Mouse (Mus musculus) ZHBTc4 (cell line): ENCODE results near the gene Ncoa4.
"Not testable (repeated sequence)": the region's sequence is repeated elsewhere in the genome, so short reads cannot be mapped to it uniquely, and the experiment has no call there.

Source experiments
- DNase-seq: peaks from one replicate; pipeline ENCODE4 v3.0.0-alpha.2; 2011; ENCODE audit warnings: low read depth, low spot score

Ncoa4 gene

DNA sequence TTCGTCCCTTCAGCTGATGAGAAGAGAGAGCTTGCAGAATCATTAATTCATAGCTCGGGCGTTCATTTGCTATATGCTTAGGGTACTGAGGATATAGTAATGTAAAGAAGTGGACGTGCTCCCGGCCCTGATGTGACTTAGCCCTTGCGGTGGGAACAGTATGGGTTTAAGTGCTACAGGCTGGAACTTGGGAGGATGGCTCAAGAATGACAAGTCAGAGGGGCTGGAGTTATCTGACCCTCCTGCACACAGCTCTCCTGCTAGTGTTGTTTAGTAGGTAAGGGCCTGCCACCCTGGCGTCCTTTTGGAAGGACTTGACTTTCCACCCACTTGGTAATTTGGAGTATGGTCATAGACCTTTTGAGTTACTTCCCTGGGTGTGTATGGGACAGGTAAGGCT, 898 bp downstream of the Ncoa4 start:
- DNase-seq, result no peak

DNA sequence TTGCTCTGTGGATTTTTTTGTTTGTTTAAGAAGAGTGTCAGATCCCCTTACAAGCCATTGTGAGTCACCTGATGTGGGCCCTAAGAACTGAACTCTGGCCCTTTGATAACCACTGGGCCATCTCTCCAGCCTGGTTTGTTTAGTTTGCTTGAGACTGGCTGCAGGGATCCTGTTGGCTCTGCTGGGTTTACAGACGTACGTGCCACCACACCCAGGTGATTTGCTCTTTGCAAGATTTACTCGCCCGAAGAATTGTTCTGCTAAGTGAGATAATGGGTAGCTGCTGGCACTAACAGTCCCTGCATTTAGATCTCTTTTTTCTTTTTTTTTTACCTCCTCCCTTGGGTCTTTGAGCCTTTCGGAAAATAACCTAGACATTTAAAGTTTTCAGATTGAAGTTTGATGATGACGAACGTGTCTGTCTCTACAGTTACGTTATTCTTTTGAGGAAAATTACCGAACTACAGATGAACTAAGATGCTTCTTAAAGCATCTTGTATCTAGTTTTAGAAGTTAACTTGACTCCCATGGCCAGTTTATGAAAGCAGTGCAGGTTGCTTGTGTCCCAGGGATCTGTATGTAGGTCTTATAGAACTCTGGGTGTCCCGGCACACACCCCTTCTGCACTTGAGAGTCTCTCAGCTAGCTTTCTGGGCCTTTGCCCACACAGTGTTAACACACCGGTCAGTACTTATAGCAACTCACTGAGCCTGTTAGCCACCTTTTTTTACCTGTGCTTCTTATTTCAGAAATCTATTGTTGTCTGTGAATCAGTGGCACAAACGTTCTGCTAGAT, 1.6 kb downstream of the Ncoa4 start:
- peak; percentile 38 for DNase-seq

DNA sequence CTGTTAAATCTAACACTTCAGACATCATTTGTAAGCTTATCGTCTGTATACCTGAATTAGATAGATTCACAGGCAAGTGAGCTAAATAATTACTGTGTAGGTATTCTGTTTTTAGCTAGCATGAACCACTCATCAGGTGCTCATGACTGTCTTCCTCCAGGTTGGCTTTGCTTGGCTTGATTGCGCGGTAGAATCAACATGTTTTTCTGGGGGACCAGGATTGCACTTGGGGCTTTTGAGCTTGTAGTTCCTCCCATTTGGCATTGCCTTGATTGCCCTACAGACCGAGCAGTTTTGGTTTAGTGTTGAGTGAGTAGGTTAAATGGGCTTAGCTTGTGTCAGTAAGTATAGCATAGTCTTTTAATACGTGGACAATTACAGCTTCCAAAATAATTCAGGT, 2.6 kb downstream of the Ncoa4 start:
- DNase-seq, result no peak

DNA sequence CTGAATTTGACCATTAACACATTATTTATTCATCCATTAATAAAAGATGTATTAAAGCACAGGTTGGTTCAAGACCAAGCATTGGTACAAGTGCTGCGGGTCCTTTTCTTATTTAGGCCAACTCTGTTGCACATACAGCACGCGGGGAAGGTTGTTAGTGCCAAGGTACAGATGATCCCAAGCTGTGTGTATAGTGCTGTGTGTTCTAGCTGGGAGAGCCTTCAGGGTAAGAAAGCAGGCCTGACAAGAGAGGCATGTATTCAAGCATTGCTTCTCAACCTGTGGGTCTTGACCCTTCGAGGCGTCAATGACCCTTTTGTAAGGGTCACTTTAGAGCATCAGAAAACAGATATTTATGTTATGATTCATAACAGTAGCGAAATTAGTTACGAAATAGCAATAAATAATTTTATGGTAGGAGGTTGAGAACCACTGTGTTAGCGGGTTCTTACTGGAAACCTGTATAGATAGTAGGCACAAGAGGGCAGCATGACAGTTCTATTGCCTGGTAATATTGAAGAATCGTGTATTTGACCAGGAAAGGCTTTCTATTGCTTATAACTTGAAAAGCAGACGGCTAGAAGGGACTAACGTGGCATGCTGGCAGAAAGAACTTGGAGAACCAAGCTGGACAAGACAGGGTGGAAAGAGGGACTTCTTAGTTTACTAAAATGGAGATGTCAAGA, 3.7 kb downstream of the Ncoa4 start:
- no peak for DNase-seq

DNA sequence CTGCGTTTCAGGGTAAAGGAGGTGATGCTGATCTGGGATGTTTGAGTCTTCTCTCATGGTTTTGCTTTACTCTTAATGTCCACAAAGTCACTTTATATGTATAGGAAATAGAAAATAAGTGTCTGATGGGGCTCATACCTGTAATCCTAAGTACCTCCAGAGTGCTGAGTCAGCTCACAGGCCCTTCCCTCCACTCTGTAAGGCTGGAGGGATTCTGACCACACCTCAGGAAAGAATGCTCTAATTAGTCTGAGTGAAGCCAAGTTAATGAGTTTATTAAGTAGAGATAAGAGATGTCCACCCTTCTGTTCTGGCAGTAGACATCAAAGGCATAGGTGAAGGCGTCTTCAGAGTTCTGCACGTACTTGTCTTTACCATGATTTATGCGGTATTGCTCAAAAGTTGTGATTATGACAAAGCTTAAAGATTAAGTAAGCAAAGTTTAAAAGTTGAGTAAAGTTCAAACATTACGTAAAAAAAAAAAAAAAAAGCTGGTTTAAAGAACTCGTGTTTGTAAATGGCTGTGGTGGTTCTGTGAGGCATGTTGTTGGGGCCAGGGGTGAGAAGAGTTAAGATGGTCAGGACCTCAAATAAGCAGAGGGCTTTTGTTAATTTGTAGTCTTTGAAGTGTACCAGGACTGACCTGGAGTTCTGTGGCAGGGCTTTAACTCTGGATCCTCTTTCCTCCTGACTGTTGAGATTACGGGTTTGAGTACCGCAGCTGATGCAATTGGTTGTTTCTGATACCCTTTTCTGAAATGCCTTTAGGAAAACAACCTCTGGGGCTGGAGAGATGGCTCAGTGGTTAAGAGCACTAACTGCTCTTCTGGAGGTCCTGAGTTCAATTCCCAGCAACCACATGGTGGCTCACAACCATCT, 4.7 kb downstream of the Ncoa4 start:
- no peak for DNase-seq

DNA sequence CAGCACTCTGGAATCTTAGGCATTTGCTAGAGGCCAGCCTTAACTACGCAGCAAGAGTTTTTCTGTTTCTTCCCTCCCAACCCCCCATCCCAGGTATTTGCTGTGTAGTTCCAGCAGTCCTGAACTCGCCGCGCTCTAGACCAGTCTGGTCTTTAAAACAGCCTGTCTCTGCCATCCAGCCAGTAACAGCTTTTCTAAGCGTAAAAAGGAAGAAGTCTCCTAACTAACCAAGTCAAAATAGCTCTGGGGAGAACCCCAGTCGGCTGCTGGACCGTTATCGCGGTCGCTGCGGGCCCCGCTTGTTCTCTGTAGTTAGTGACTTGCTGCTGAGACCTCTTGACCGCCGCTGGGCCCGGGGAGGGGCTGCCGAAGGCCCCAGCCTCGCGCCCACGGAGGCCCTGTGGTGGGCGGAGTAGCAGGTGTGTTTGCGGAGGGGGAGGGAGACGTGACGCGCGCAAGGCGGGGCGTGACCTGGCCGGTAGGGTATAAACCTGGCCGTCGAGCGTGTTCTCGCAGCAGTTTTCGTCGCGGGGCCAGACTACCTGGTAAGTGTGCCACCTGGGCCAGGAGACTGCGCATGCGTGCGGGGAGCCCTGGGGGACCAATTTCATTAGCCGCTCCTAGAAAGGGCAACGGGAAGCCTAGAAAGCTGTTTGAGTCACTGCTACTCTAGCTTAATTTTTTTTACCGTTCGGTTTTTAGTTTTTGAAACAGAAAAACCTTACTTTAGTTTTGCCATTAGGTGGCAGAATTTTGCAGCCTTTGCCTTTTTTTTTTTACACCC, 5.8 kb downstream of the Ncoa4 start:
- peak; percentile 94 for DNase-seq

DNA sequence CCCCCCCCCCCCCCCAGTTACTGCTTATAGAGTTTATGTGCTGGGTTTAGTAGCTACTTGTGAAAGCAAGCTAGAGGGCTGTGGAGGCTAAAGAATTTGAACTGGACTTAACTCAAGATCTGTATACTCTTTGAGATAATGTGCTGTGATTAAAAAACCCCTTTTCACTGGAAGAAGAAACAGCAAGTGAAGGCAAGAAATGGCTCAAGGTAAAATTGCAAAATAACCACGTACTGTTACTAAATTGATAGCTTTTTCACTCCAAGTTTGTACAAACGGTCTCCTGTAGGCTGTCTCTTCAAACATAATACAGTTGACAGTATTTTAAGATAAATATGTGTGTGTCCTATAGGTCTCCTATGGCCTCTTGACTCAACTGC, 6.4 kb downstream of the Ncoa4 start:
- DNase-seq, result no peak

DNA sequence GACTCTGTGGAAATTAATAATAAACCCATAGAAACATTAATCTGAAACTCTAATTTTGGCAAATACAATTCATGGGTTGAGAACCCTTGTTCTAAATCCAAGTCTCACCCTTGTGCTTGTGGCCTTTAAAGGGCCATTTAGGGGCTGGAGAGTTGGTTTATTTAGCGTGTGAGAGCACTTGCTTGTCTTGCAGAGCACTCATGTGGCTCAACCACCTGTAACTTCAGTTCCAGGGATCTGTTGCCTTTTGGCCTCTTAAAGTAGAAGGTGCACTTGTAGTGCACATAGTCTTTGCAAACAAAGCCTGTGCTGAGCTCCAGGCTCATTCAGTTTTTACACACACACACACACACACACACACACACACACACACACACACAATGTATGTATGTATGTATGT, 7.2 kb downstream of the Ncoa4 start:
- no peak for DNase-seq

DNA sequence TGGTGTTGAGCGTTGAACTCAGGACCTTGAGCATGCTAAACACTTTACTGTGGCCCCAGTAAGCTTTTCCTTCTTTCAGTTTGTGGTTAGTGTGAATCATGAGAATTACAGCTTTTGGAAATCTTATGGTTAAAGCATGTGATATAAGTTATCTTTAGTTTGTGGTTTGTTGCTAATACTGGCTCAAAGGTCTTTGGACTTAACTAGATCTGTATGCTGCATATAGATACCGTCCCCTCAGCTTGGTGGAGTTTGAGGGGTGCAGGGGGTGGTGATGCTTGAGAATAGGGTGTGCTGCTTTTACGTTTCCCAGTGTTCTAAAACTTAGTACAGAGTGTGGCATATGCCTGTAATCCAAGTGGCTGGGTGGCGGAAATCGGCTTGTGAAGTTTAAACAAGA, 7.7 kb downstream of the Ncoa4 start:
- no peak for DNase-seq

DNA sequence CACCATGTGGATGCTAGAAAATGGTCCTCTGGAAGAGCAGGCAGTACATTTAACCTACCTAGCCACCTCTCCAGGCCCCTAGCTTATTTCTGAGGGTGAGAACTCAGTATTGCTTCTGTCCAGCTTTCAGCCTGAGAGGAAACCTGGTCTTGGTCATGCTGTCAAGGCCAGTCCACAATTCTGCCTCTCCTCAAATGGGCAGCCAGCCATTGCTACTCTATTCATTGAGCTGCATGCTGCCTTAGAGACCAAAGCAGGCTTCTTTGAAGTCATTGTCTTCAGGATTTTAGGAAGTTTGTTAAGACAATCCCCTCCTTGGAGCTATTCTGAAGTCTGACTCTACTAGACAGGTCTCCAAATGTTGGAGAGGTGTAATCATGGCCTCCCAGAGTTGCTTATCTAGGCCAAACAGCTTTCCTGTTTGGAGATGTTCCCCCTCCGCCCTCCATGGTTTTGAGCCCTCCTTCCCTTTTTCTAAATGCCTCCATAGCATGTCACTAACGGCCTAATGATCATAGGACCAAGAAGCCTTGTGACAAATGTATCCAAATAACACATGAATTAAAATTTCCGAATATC, 9.1 kb downstream of the Ncoa4 start:
- no peak for DNase-seq

DNA sequence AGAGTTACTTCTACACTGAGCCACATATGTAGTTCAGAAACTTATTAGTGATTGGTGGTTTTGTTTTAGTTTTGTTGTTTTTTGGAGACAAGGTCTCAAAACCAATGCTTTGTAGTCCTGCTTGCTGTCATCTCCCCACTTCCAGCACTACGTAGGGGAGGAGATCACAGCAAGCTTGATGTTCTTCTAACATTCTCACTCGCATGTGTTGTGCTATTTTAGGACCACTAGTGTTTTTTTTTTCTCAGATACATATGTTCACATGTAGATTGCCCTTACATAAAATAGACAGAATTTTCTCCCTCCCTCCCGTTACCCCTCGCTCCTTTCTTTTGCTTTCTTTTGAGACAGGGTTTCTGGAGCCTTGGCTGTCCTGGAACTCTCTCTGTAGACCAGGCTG, 10.5 kb downstream of the Ncoa4 start:
- DNase-seq, result no peak

DNA sequence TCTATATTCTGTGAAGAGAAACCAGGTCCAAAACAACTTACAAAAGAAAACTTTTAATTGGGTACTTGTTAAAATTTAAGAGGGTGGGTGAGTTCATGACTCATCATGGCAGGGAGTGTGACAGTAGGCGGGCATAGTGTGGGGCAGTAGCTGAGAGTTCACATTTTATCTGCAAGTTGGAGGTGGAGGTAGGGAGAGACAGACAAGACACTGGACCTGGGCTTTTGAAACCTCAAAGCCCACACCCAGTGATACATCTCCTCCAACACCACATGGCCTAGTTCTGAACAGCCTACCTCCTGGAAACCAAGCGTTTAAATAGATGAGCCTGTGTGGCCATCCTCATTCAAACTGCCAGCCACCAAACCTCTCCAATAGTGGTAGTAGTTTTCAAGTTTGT, 15.6 kb downstream of the Ncoa4 start:
- DNase-seq, result no peak

DNA sequence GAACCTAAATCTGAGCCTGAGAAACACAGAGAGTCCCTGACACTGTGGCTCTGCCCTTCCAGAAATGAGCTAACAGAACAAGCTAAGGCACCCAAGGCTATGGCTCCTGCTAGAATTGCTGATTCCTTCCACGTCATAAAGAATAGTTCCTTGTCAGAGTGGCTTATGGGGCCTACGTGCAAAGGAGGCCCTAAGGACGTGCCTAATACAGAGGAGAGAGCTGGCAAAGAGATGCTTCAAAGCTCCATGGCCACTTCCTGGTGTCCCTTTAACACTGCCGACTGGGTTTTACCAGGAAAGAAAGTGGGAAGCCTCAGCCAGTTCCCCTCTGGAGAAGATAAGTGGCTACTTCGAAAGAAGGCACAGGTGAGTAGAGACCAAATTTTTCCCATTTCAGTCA, 16.9 kb downstream of the Ncoa4 start:
- DNase-seq, result not testable (repeated sequence)

DNA sequence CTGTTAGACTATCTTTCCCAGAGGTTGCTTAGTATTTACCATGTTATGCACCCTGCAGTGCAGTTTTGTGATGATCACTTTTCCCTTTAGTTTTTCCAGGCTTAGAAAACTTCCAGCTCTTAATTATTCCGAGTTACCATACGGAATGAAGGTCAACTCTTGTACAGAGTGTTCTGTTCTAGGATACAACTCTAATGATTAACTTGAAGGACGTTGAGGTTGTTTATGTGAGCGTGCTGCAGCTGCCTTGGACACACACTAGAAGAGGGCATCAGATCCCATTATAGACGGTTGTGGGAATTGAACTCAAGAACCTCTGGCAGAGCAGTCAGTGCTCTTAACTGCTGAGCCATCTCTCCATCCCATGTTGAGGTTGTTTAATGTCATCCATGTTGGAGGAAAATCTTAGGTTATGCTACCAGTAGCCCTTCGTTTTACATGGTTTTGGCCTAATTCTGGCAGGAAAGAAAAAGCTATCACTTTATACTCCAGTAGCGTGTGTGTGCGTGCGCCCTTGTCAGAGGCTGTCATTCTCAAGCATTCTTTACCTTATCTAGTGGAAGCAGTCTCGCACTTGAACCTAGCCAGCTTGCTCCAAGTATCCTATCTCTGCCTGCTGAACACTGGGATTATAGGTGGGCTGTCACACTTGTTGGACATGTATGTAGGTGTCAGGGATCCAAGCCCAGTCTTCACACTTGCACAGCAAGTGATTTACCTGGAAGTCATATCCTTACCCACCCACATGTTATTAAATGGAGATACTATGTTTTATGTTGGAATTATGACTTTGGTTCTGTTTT, 19.9 kb downstream of the Ncoa4 start:
- no peak for DNase-seq

DNA sequence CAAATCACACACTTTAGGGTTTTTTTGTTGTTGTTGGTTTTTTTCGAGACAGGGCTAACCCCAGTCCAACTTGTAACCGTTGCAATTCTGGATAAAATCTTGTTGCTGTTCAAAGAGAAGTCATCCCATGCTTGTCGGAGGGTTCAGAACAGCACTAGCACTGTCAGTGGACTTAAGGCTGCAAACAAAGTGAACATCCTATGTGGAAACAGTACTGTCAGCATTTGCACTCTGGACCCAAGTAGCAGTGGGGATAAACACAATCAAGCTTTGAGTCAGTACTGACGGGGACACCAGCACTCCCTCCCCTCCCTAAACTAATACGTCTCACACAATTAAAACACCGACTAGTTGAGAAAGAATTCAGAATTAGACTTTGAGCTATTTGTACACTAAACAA, 21.2 kb downstream of the Ncoa4 start:
- DNase-seq, result no peak

DNA sequence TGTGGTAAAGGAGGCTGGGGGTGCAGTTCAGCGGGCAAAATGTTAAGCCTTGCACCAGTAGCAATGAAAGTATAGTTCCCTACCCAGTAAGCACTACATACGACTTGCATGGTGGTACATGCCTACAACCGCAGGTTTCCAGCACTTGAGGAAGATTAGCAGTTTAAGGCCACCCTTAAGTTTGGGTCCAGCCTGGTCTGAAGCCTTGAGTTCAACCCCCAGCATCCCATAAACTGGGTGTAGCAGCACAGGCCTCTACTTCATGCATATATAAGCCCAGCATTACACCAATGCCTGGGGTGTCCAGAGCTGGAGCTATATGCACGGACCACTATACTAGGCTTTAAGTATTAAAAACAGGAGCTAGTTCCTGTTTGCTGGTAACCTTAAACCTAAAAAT, 24.2 kb downstream of the Ncoa4 start:
- DNase-seq, result no peak

DNA sequence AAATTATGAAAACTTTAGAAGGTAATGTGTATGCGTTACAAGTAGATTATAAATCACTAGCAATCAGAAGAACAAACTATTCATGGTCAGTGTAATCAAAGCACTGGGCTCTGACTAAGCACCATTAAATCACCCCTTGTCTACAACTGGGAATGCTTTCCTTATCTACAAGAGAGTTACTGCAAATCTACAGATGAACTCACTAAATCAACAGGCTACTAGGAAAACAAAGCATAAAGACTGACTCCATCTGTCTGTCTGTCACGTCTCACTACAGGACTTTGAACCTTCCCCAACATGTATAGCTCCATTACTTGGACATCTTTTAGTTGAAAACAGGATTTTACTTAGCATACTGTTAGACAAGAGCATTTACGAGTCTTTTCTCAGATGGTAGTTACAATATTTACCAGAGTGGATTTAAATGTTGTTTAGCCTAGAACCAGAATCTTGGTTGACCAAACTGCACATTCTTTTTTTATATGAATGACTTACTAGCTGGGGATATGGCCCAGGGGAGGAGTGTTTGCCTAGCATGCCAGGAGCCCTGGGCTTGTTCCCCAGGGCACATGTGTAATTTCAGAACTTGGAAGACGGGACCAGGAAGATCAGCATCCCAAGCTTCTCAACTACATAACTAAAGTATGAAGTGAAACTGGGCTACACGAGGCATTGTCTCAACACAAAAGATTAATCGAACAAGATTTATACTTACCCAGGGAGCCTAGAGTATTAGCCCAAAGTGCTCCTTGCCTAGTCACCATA, 31.1 kb downstream of the Ncoa4 start:
- no peak for DNase-seq

DNA sequence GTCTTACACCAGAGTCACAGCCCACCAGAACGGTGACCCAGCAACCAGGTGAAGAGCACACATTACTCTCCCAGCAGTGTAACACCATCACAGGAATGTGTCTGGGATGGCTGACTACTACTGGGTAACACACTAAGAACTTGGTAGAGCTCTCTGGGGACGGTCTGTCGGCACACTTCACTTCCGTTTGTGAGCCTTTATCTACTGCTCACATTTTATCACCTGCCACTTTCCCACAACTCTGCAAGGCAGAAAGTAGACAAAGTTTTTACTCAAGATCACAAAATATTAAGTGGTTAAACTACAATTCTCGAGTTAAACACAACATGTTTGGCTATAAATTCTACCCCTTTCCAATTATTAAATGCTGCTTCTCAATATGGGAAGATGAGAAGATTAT, 32.3 kb downstream of the Ncoa4 start:
- no peak for DNase-seq

DNA sequence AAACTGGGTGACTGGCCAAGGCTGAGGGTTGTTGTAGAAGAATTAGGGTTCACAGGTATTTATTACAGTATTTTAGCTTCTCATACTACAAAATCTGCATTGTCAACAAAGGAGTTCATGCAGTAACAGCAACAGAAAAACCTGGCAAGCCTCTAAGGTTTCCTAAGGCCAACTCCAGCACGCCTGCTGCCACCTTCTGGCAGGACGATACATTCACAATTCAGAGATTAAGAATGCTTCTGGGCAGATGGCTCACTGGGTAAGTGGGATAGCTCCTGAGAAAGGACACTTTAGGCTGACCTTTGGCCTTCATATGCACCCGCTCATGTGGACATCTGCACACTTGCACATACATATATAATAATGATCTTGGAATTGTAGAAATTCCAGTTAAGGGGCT, 32.8 kb downstream of the Ncoa4 start:
- peak; percentile 75 for DNase-seq

DNA sequence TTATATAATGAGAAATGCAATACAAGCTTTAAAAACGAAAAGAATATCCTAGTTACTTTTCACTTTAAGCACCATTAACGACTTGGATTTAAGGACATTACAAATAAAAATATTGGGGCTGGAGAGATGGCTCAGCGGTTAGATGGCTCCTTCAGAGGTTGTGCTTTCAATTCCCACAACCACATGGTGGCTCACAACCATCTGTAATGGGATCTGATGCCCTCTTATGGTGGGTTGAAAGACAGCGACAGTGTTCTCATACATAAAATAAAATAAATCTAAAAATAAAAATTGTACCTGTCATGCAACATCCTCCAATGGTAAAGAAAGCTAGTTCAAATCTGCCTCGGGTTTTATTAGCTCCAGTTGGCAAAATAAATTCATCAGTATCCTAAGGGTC, 33.9 kb downstream of the Ncoa4 start:
- not testable (repeated sequence) for DNase-seq
